Mouse (Mus musculus) heart, postnatal 36 days (tissue): ENCODE measurements at regions not wholly inside any gene's neighbourhood (a gene's known extent, or its start where the extent isn't known, plus 50 kb on each side); places are given as distances from the start of the nearest gene placed in this dataset.
"Not testable (repeated sequence)": the region's sequence is repeated elsewhere in the genome, so short reads cannot be mapped to it uniquely, and the experiment has no call there.

Source experiments
- DNase-seq, 2 experiments: peaks; one replicate each; pipeline ENCODE4 v3.0.0; 2021 to 2022
- intact Hi-C: fragments of 180-260 bp; cut with DNase I; formaldehyde crosslinking; loops from one replicate; pipeline ENCODE4 v1.15.1; 2025

GRCm38 (mm10) chr5:4248422-4248821 lies 56.3 kb downstream of the Mterf1b start:
- no peak for DNase-seq
- intact Hi-C loops, result no loop called here

- DNase-seq, intact Hi-C loops: not testable (repeated sequence)
Observed at GRCm38 (mm10) chr5:4254280-4254679, 62.1 kb downstream of the Mterf1b start.

- no peak for DNase-seq
- intact Hi-C loops, result no loop called here
Observed at GRCm38 (mm10) chr5:4257048-4257750, 65.0 kb downstream of the Mterf1b start.

- intact Hi-C loops, result no loop called here
- DNase-seq, result no peak
Observed at GRCm38 (mm10) chr5:4259260-4259659, 67.1 kb downstream of the Mterf1b start.

- intact Hi-C loops, result loop anchor here (2.0 to 10.0 kb wide), 2 partner anchors 492 to 648 kb away; partner anchors contain the start of gene Fzd1
Observed at GRCm38 (mm10) chr5:4262666-4263065, 70.5 kb downstream of the Mterf1b start.

GRCm38 (mm10) chr5:4263560-4264160 lies 71.5 kb downstream of the Mterf1b start:
- intact Hi-C loops, result loop anchor here (2.0 to 10.0 kb wide), 2 partner anchors 491 to 647 kb away; partner anchors contain the start of gene Fzd1
- no peak for DNase-seq

More at GRCm38 (mm10) chr5:4262666-4263065, 70.5 kb downstream of the Mterf1b start:
- no peak for DNase-seq

- no peak for DNase-seq
- intact Hi-C loops, result loop anchor here (10.0 kb wide), 1 partner anchor 487 kb away; the partner anchor contains the start of gene Fzd1
Observed at GRCm38 (mm10) chr5:4267717-4268116, 75.5 kb downstream of the Mterf1b start.

- intact Hi-C loops, result no loop called here
- no peak for DNase-seq
Observed at GRCm38 (mm10) chr5:4273001-4273400, 80.8 kb downstream of the Mterf1b start.

- DNase-seq, result no peak
- intact Hi-C loops, result no loop called here
Observed at GRCm38 (mm10) chr5:4303616-4304015, 111.4 kb downstream of the Mterf1b start.

GRCm38 (mm10) chr5:4304201-4304600 lies 112.0 kb downstream of the Mterf1b start:
- DNase-seq, result no peak
- intact Hi-C loops, result no loop called here

- intact Hi-C loops, result no loop called here
- no peak for DNase-seq
Observed at GRCm38 (mm10) chr5:4308514-4308913, 116.3 kb downstream of the Mterf1b start.

GRCm38 (mm10) chr5:4311169-4311568 lies 119.0 kb downstream of the Mterf1b start:
- no peak for DNase-seq

GRCm38 (mm10) chr5:4311599-4311998 lies 119.4 kb downstream of the Mterf1b start:
- intact Hi-C loops, result no loop called here
- DNase-seq, result no peak

More at GRCm38 (mm10) chr5:4311169-4311568, 119.0 kb downstream of the Mterf1b start:
- intact Hi-C loops, result no loop called here

- intact Hi-C loops, result no loop called here
- DNase-seq, result no peak
Observed at GRCm38 (mm10) chr5:4312675-4313074, 120.5 kb downstream of the Mterf1b start.

- DNase-seq, result no peak
- intact Hi-C loops, result no loop called here
Observed at GRCm38 (mm10) chr5:4322634-4323386, 130.6 kb downstream of the Mterf1b start.

GRCm38 (mm10) chr5:4323387-4323704 lies 131.2 kb downstream of the Mterf1b start:
- no peak for DNase-seq
- intact Hi-C loops, result no loop called here

GRCm38 (mm10) chr5:4325813-4326212 lies 133.6 kb downstream of the Mterf1b start:
- intact Hi-C loops, result no loop called here
- peak in 1 of 2 experiments; percentile 11 for DNase-seq

- DNase-seq, result no peak
- intact Hi-C loops, result no loop called here
Observed at GRCm38 (mm10) chr5:4326309-4327014, 134.3 kb downstream of the Mterf1b start.

GRCm38 (mm10) chr5:4335683-4336082 lies 143.5 kb downstream of the Mterf1b start:
- no peak for DNase-seq
- intact Hi-C loops, result no loop called here

- intact Hi-C loops, result no loop called here
- DNase-seq, result no peak
Observed at GRCm38 (mm10) chr5:4341956-4342355, 149.8 kb downstream of the Mterf1b start.

GRCm38 (mm10) chr5:4344458-4344857 lies 152.3 kb downstream of the Mterf1b start:
- DNase-seq, result no peak
- intact Hi-C loops, result no loop called here
